Mouse (Mus musculus): ENCODE measurements around the gene Aff3.
"Not testable (repeated sequence)": the region's sequence is repeated elsewhere in the genome, so short reads cannot be mapped to it uniquely, and the experiment has no call there.

The Aff3 gene

GRCm38 (mm10) chr1:38439751-38440470, 224.8 kb downstream of the Aff3 start:
- DNase-seq (ENCODE audit: low spot score in 2 of 2): no peak

- peak; percentile 76 to 92 for DNase-seq (ENCODE audit: low spot score in 2 of 2)
Measured at GRCm38 (mm10) chr1:38438447-38438846, 226.3 kb downstream of the Aff3 start.

GRCm38 (mm10) chr1:38437671-38438070, 227.1 kb downstream of the Aff3 start:
- DNase-seq (ENCODE audit: low spot score in 2 of 2): no peak

- no peak for DNase-seq (ENCODE audit: low spot score in 2 of 2)
Measured at GRCm38 (mm10) chr1:38436471-38437340, 228.0 kb downstream of the Aff3 start.

- DNase-seq (ENCODE audit: low spot score in 2 of 2): not testable (repeated sequence)
Measured at GRCm38 (mm10) chr1:38430311-38430710, 234.4 kb downstream of the Aff3 start.

GRCm38 (mm10) chr1:38428708-38429683, 235.8 kb downstream of the Aff3 start:
- DNase-seq (ENCODE audit: low spot score in 2 of 2): peak; percentile 66 to 79

- no peak for DNase-seq (ENCODE audit: low spot score in 2 of 2)
Measured at GRCm38 (mm10) chr1:38422921-38423320, 241.8 kb downstream of the Aff3 start.

GRCm38 (mm10) chr1:38419331-38419730, 245.4 kb downstream of the Aff3 start:
- no peak for DNase-seq (ENCODE audit: low spot score in 2 of 2)

- peak in 1 of 2 experiments; percentile 33 for DNase-seq (ENCODE audit: low spot score in 2 of 2)
Measured at GRCm38 (mm10) chr1:38418181-38419032, 246.3 kb downstream of the Aff3 start.

- no peak for DNase-seq (ENCODE audit: low spot score in 2 of 2)
Measured at GRCm38 (mm10) chr1:38417196-38417595, 247.6 kb downstream of the Aff3 start.

- DNase-seq (ENCODE audit: low spot score in 2 of 2): no peak
Measured at GRCm38 (mm10) chr1:38415511-38415910, 249.2 kb downstream of the Aff3 start.

- no peak for DNase-seq (ENCODE audit: low spot score in 2 of 2)
Measured at GRCm38 (mm10) chr1:38411106-38411505, 253.6 kb downstream of the Aff3 start.

GRCm38 (mm10) chr1:38410457-38410856, 254.3 kb downstream of the Aff3 start:
- peak in 1 of 2 experiments; percentile 28 for DNase-seq (ENCODE audit: low spot score in 2 of 2)

- DNase-seq (ENCODE audit: low spot score in 2 of 2): no peak
Measured at GRCm38 (mm10) chr1:38408241-38408640, 256.5 kb downstream of the Aff3 start.

- no peak for DNase-seq (ENCODE audit: low spot score in 2 of 2)
Measured at GRCm38 (mm10) chr1:38403781-38404180, 261.0 kb downstream of the Aff3 start.

- no peak for DNase-seq (ENCODE audit: low spot score in 2 of 2)
Measured at GRCm38 (mm10) chr1:38401856-38402255, 262.9 kb downstream of the Aff3 start.

- DNase-seq (ENCODE audit: low spot score in 2 of 2): no peak
Measured at GRCm38 (mm10) chr1:38399269-38399668, 265.5 kb downstream of the Aff3 start.

GRCm38 (mm10) chr1:38398566-38398965, 266.2 kb downstream of the Aff3 start:
- no peak for DNase-seq (ENCODE audit: low spot score in 2 of 2)

- no peak for DNase-seq (ENCODE audit: low spot score in 2 of 2)
Measured at GRCm38 (mm10) chr1:38395194-38395681, 269.5 kb downstream of the Aff3 start.

- DNase-seq (ENCODE audit: low spot score in 2 of 2): no peak
Measured at GRCm38 (mm10) chr1:38394493-38394892, 270.3 kb downstream of the Aff3 start.
